Mouse (Mus musculus): ENCODE data around the gene Rpe.

DNA sequence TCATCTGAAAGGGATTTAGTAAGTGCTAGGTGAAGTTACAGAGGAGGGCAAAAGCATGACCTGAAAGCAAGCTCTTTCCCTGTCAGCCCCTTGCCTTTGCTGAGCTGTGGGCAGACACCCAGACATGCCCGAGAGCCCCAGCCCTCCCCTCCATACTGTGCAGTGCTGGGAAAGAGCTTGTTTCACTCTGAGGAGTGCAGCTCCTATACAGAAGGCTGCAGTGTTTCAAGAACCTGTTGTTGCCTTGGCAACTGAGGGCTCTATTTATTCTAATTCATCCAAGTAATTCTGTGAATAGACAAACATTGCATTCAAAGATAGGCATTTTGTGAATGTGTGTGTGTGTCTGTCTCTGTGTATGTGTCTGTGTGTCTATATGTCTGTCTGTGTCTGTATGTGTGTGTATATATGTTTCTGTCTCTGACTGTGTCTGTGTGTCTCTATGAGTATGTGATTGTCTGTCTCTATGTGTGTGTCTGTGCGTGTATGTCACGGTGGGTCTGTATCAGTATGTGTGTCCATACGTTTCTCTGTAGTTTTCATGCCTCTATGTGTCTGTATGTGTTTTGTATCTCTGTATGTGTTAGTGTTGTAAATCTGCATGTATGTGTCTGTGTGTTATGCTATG lies 45.4 kb upstream of the Rpe start:
- TF ChIP-seq POLR2A (IDR thresholded peaks at IDR 0.05; ENCODE audit: control insufficient read depth in 1 of 2, insufficient read depth in 1 of 2, low read depth in 1 of 2, low read length in 2 of 2, poor library complexity in 1 of 2) (no peak), CTCF (IDR thresholded peaks at IDR 0.05 in 2 of 3, conservative IDR thresholded peaks at IDR 0.05 in 1 of 3; ENCODE audit: control insufficient read depth in 1 of 3, insufficient read depth in 1 of 3, low read depth in 2 of 3, low read length in 3 of 3, poor library complexity in 1 of 3, severe bottlenecking in 1 of 3) (no peak), EP300 (IDR thresholded peaks at IDR 0.05; ENCODE audit: low read depth in 1 of 2, low read length in 2 of 2) (no peak)
